Mouse (Mus musculus) E14TG2a.4 (cell line): ENCODE data around the gene E130311K13Rik.
A peak's percentile ranks its signal among the peaks of the same experiment; 100 is the strongest.

Experiments used
- H3K27me3 ChIP-seq: 2 replicates; pipeline ENCODE4 v1.6.1; 2014; ENCODE audit warnings: low read length, control low read depth; ENCODE audit not compliant: insufficient read depth
- H3K36me3 ChIP-seq: 2 replicates; pipeline ENCODE4 v1.6.1; 2014; ENCODE audit warnings: low read length, control low read depth; ENCODE audit not compliant: insufficient read depth
- H3K4me1 ChIP-seq: replicated peaks from 2 replicates; pipeline ENCODE4 v1.6.1; 2014; ENCODE audit warnings: low read depth, low read length, control low read depth
- H3K4me3 ChIP-seq: replicated peaks from 2 replicates; pipeline ENCODE4 v1.5.1; 2014; ENCODE audit warnings: mild to moderate bottlenecking, low read length
- H3K9me3 ChIP-seq: 2 replicates; pipeline ENCODE4 v1.6.1; 2014; ENCODE audit warnings: low read length, control low read depth
- CTCF ChIP-seq: conservative IDR thresholded peaks from 2 replicates; pipeline ENCODE4 v1.5.1; 2014; ENCODE audit warnings: low read length
- NANOG ChIP-seq: IDR thresholded peaks from 2 replicates; pipeline ENCODE4 v1.6.1; 2014; ENCODE audit warnings: borderline replicate concordance, low read length, mixed read lengths
- POU5F1 ChIP-seq: IDR thresholded peaks from 2 replicates; pipeline ENCODE4 v1.6.1; 2014; ENCODE audit warnings: low read length, borderline replicate concordance

E130311K13Rik gene

DNA sequence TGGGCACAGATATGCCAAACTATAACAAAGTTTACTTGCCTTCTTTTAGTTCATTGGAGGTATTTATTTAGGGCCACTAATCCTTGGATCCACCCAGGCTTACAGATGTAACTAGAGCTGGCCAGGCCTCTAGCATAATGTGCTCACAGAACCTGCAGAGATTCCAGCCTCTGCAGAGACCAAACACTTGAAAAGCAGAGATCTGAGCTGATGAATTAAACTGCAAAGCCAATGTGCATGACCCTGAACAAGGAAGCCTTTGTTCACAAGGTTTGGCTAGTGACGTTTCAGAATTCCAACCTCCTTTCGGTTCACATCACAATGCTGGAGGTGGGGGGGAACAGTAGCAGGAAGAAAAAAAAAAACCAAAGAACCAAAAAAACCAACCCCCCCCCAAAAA is 58.0 kb downstream of the E130311K13Rik start:
- H3K4me1 ChIP-seq: peaks cover 18% of the 10 kb centered on the region
- no peaks in the 10 kb centered on the region for H3K36me3 ChIP-seq
- no peak overlapping the region for H3K4me3 ChIP-seq
- H3K9me3 ChIP-seq: no peaks in the 10 kb centered on the region
- no peak for TF ChIP-seq CTCF
- TF ChIP-seq NANOG: no peak
- TF ChIP-seq POU5F1: no peak
- H3K27me3 ChIP-seq: no peaks in the 10 kb centered on the region

GRCm38 (mm10) chr3:63868285-63868684 is 61.0 kb downstream of the E130311K13Rik start:
- Histone ChIP-seq H3K27me3 (no peaks in the 10 kb centered on the region), H3K36me3 (no peaks in the 10 kb centered on the region)

DNA sequence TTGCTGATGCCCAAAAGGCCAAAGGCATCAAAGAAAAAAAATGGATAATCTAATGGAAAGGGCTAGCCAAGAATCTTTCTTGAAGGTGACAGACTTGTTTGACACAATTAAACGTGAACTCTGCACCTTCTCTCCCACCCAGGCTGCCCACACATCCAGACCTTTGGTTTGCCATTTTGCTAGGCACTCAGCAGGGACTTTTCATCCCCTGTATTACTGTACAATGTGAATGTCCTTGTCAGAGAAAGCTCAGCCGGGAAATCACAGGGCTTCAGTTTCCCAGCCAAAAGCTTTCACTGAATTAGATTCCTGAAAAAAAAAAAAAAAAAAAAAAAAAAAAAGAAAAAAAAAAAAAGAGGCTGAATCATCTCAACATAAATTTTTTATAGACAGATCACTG is 64.2 kb downstream of the E130311K13Rik start:
- H3K36me3 ChIP-seq: no peaks in the 10 kb centered on the region
- TF ChIP-seq CTCF (no peak), POU5F1 (no peak), NANOG (no peak)
- no peak overlapping the region for H3K4me3 ChIP-seq
- no peaks in the 10 kb centered on the region for H3K4me1 ChIP-seq
- H3K27me3 ChIP-seq: no peaks in the 10 kb centered on the region
- no peaks in the 10 kb centered on the region for H3K9me3 ChIP-seq

More at GRCm38 (mm10) chr3:63868285-63868684, 61.0 kb downstream of the E130311K13Rik start:
- Histone ChIP-seq H3K4me3 (no peak overlapping the region), H3K4me1 (peaks cover 17% of the 10 kb centered on the region), H3K9me3 (no peaks in the 10 kb centered on the region)
- TF ChIP-seq POU5F1 (no peak), CTCF (peak; percentile 44)
